Mouse (Mus musculus) cortical plate, adult 2 months (tissue): Measurements from ENCODE around the gene Mapk11.

ENCODE experiments used
- CTCF ChIP-seq: fragments of 200-500 bp; IDR thresholded peaks from 2 replicates; pipeline ENCODE4 v1.5.1; 2011; ENCODE audit warnings: mild to moderate bottlenecking, control low read depth, low read length; ENCODE audit not compliant: insufficient read depth; ENCODE audit errors: extremely low read depth
- POLR2A ChIP-seq: fragments of 200-500 bp; IDR thresholded peaks from 2 replicates; pipeline ENCODE4 v1.6.1; 2011; ENCODE audit warnings: mild to moderate bottlenecking, low read length, control low read depth; ENCODE audit not compliant: insufficient read depth; ENCODE audit errors: extremely low read depth

- TF ChIP-seq CTCF (no peak), POLR2A (no peak)
Observed at GRCm38 (mm10) chr15:89152312-89152711, 2.9 kb upstream of the Mapk11 start.
